25 mouse cellular contexts compared by ENCODE assay signal in genomic region chr6:8497868-8498257, GRCm38 (mm10). TPM values are rescaled to one million over a fixed set of nuclear protein-coding genes. Genes with fewer than 3 reads are reported as not detected.
DNase-seq lines count a peak whose midpoint lies in the region; ATAC-seq and TF ChIP-seq lines count a peak whose summit lies in the region.
"Had no signal": no experiment of that assay in that cellular context is flagged by ENCODE, and none has a peak within 500 bp of the region (broad histone marks: within the 10 kb centered on the region; RNA-seq: fewer than 3 reads in every experiment).

No protein-coding gene starts in this region.

- H3K9ac ChIP-seq in forebrain, embryonic 14.5 days (ENCODE audit: low read length): no peak overlapping the region
- no peak overlapping the region for H3K9ac ChIP-seq in limb, embryonic 13.5 days
- H3K9ac ChIP-seq: forebrain, embryonic 12.5 days; heart, embryonic 15.5 days; hindbrain, embryonic 14.5 days; liver, embryonic 12.5 days; neural tube, embryonic 15.5 days; stomach, embryonic 15.5 days had no signal

- H3K4me3 ChIP-seq in forebrain, embryonic 14.5 days (ENCODE audit: low read depth, low read length): no peak overlapping the region
- H3K4me3 ChIP-seq in forebrain, embryonic 10.5 days: no peak overlapping the region
- no peak overlapping the region for H3K4me3 ChIP-seq in limb, embryonic 13.5 days
- H3K4me3 ChIP-seq in limb, embryonic 10.5 days: no peak overlapping the region
- H3K4me3 ChIP-seq: forebrain, embryonic 12.5 days; gastrocnemius, adult 2 months; heart, embryonic 15.5 days; liver, embryonic 12.5 days; myocyte; neural tube, embryonic 15.5 days; stomach, embryonic 15.5 days had no signal

- no peak for ATAC-seq in forebrain, embryonic 14.5 days
- peak; percentile 55; the same call in 1 of the 2 replicates for ATAC-seq in limb, embryonic 13.5 days (ENCODE audit: low FRiP score, low read depth)
- ATAC-seq: liver, embryonic 12.5 days had no signal

- no peak overlapping the region for H3K4me2 ChIP-seq in forebrain, embryonic 14.5 days (ENCODE audit: low read length)
- H3K4me2 ChIP-seq in limb, embryonic 13.5 days (replicated peaks): no peak overlapping the region
- H3K4me2 ChIP-seq: forebrain, embryonic 12.5 days; heart, embryonic 15.5 days; hindbrain, embryonic 14.5 days; liver, embryonic 12.5 days; neural tube, embryonic 15.5 days; stomach, embryonic 15.5 days had no signal

- TF ChIP-seq CTCF in brain, embryonic 14.5 days (IDR thresholded peaks at IDR 0.05; ENCODE audit: borderline replicate concordance, extremely low read depth, insufficient read depth, insufficient read length): no peak

- no peak for TF ChIP-seq POLR2A in brain, embryonic 14.5 days (IDR thresholded peaks at IDR 0.05; ENCODE audit: borderline replicate concordance, extremely low read depth, insufficient read depth, insufficient read length, poor library complexity, severe bottlenecking)

- H3K27me3 ChIP-seq in forebrain, embryonic 14.5 days (replicated peaks; ENCODE audit: control insufficient read depth, insufficient read depth, low read length): no peaks in the 10 kb centered on the region
- H3K27me3 ChIP-seq in forebrain, embryonic 10.5 days (ENCODE audit: poor library complexity, severe bottlenecking): no peaks in the 10 kb centered on the region
- no peaks in the 10 kb centered on the region for H3K27me3 ChIP-seq in limb, embryonic 13.5 days
- no peaks in the 10 kb centered on the region for H3K27me3 ChIP-seq in limb, embryonic 10.5 days (ENCODE audit: low read depth, poor library complexity, severe bottlenecking)
- H3K27me3 ChIP-seq: forebrain, embryonic 12.5 days; heart, embryonic 15.5 days; liver, embryonic 12.5 days; neural tube, embryonic 15.5 days; stomach, embryonic 15.5 days had no signal

- intact Hi-C loops in gastrocnemius, postnatal 36 days (cut with DNase I): no loop called here

- no peaks in the 10 kb centered on the region for H3K36me3 ChIP-seq in forebrain, embryonic 14.5 days (ENCODE audit: control insufficient read depth, insufficient read depth, low read length)
- H3K36me3 ChIP-seq in forebrain, embryonic 10.5 days (replicated peaks): no peaks in the 10 kb centered on the region
- no peaks in the 10 kb centered on the region for H3K36me3 ChIP-seq in limb, embryonic 13.5 days
- H3K36me3 ChIP-seq in limb, embryonic 10.5 days: no peaks in the 10 kb centered on the region
- H3K36me3 ChIP-seq: forebrain, embryonic 12.5 days; heart, embryonic 15.5 days; liver, embryonic 12.5 days; neural tube, embryonic 15.5 days; stomach, embryonic 15.5 days had no signal

- 68% methylated on average over 6 of the region's 6 CpGs for WGBS in forebrain, embryonic 14.5 days
- 94% methylated on average over 6 of the region's 6 CpGs for WGBS in forebrain, embryonic 10.5 days
- 41% methylated on average over 6 of the region's 6 CpGs for WGBS in limb, embryonic 13.5 days
- 77% methylated on average over 6 of the region's 6 CpGs for WGBS in limb, embryonic 10.5 days

- H3K4me1 ChIP-seq in forebrain, embryonic 14.5 days (ENCODE audit: control insufficient read depth, insufficient read depth, low read length): no peaks in the 10 kb centered on the region
- no peaks in the 10 kb centered on the region for H3K4me1 ChIP-seq in forebrain, embryonic 10.5 days
- peaks cover 19% of the 10 kb centered on the region for H3K4me1 ChIP-seq in limb, embryonic 13.5 days
- H3K4me1 ChIP-seq in limb, embryonic 10.5 days: no peaks in the 10 kb centered on the region
- H3K4me1 ChIP-seq: forebrain, embryonic 12.5 days; liver, embryonic 12.5 days; neural tube, embryonic 15.5 days; stomach, embryonic 15.5 days had no signal

- H3K27ac ChIP-seq in forebrain, embryonic 14.5 days (ENCODE audit: low read depth, low read length): no peak overlapping the region
- H3K27ac ChIP-seq in forebrain, embryonic 10.5 days: no peak overlapping the region
- no peak overlapping the region for H3K27ac ChIP-seq in limb, embryonic 13.5 days
- H3K27ac ChIP-seq in limb, embryonic 10.5 days: no peak overlapping the region
- H3K27ac ChIP-seq: forebrain, embryonic 12.5 days; gastrocnemius, adult 2 months; heart, embryonic 15.5 days; hindbrain, embryonic 14.5 days; liver, embryonic 12.5 days; neural tube, embryonic 15.5 days; stomach, embryonic 15.5 days had no signal

- peak; percentile 50 for DNase-seq in forebrain, embryonic 14.5 days (ENCODE audit: low spot score)
- DNase-seq in forebrain, embryonic 10.5 days (ENCODE audit: extremely low spot score, low spot score): no peak
- no peak for DNase-seq in limb, embryonic 10.5 days (ENCODE audit: low spot score)
- DNase-seq in A20 (ENCODE audit: low read depth, low spot score): peak; percentile 37
- DNase-seq in brain, embryonic 14.5 days (ENCODE audit: low read depth): peak; percentile 45
- DNase-seq in gastrocnemius, postnatal 36 days: no peak
- DNase-seq: adrenal gland, postnatal 25 days; B cell, adult 2 months; cerebellum, adult 9-11 months; gastrocnemius, adult 2 months; heart, postnatal 36 days; kidney, postnatal 10 days; lung, adult 18-20 months; midbrain, embryonic 14.5 days; right cerebral cortex, postnatal 14 days; spleen, adult 18-20 months; thymus, postnatal 25 days had no signal

- H3K9me3 ChIP-seq in forebrain, embryonic 14.5 days (replicated peaks; ENCODE audit: control insufficient read depth, low read length): no peaks in the 10 kb centered on the region
- H3K9me3 ChIP-seq in forebrain, embryonic 10.5 days: no peaks in the 10 kb centered on the region; the same call in 1 of the 2 replicates
- peaks cover 6% of the 10 kb centered on the region; the same call in 1 of the 2 replicates for H3K9me3 ChIP-seq in limb, embryonic 13.5 days
- H3K9me3 ChIP-seq in limb, embryonic 10.5 days (replicated peaks): no peaks in the 10 kb centered on the region
- H3K9me3 ChIP-seq: forebrain, embryonic 12.5 days; heart, embryonic 15.5 days; liver, embryonic 12.5 days; neural tube, embryonic 15.5 days; stomach, embryonic 15.5 days had no signal

RNA-seq across cellular contexts. Expression of gene Glcci1, which starts 11.5 kb away (rescaled TPM):
- polyA plus RNA-seq in forebrain, embryonic 14.5 days (2014; fragmentation: Nextera tagmentation; extraction: Ambion mirVana): 10.6 and 10.9 TPM in 2 replicates
- polyA plus RNA-seq in forebrain, embryonic 10.5 days (2016; fragmentation: Nextera tagmentation; extraction: Ambion mirVana): 5.8 and 6.6 TPM in 2 replicates
- 16.1 and 16.6 TPM in 2 replicates for polyA plus RNA-seq in limb, embryonic 13.5 days (2015; fragmentation: Nextera tagmentation; extraction: Ambion mirVana)
- polyA plus RNA-seq in limb, embryonic 10.5 days (2016; fragmentation: Nextera tagmentation; extraction: Ambion mirVana): 11.0 and 16.3 TPM in 2 replicates
- polyA plus RNA-seq in brain, embryonic 14.5 days (2012; rRNA removed): 16.5 and 19.0 TPM in 2 replicates
- total RNA-seq in gastrocnemius, postnatal 36 days (2021): 1 to 10 TPM; 5.2 to 7.4 TPM

Comparison
In these comparisons a context has a peak if more than half of its experiments do, and no peak if none do; other contexts are left out.
1. DNase-seq: peak in forebrain, embryonic 14.5 days (single experiment), A20 (single experiment) and brain, embryonic 14.5 days (single experiment); none in forebrain, embryonic 10.5 days (single experiment), limb, embryonic 10.5 days (single experiment) and gastrocnemius, postnatal 36 days (0 of 2).